Mouse (Mus musculus) ES-E14 (cell line): Measurements from ENCODE around the gene Mical2. TPM values are rescaled to one million over a fixed set of nuclear protein-coding genes. Genes with fewer than 3 reads are reported as not detected.

Experiments
- DNase-seq: peaks from one replicate; pipeline ENCODE4 v3.0.0-alpha.2; 2013; ENCODE audit warnings: low read depth, low spot score
- H3K27ac ChIP-seq: 2 replicates; pipeline ENCODE4 v1.5.1; 2012; ENCODE audit warnings: low read depth, mild to moderate bottlenecking, low read length, moderate library complexity, mixed read lengths; ENCODE audit not compliant: poor library complexity, insufficient read depth, severe bottlenecking
- H3K36me3 ChIP-seq: 2 replicates; pipeline ENCODE4 v1.6.1; 2012; ENCODE audit warnings: mild to moderate bottlenecking, low read length, moderate library complexity, mixed read lengths; ENCODE audit not compliant: control insufficient read depth, poor library complexity, insufficient read depth, severe bottlenecking
- H3K4me1 ChIP-seq, 2 experiments: fragments of 150-350 bp in 1 of 2; sonication (generic) in 1 of 2; 2 replicates each; pipeline ENCODE4 v1.6.1; 2012; ENCODE audit warnings: low read length in 2 of 2, mild to moderate bottlenecking in 1 of 2, mixed read lengths in 1 of 2; ENCODE audit not compliant: control insufficient read depth in 2 of 2, insufficient read depth in 2 of 2, poor library complexity in 1 of 2
- H3K4me3 ChIP-seq, 2 experiments: fragments of 150-350 bp in 1 of 2; sonication (generic) in 1 of 2; 2 replicates each; pipeline ENCODE4 v1.5.1; 2012; ENCODE audit warnings: low read length in 2 of 2, low read depth in 1 of 2, mild to moderate bottlenecking in 1 of 2, mixed read lengths in 1 of 2; ENCODE audit not compliant: insufficient read depth in 1 of 2, poor library complexity in 1 of 2, severe bottlenecking in 1 of 2
- H3K9ac ChIP-seq: 2 replicates; pipeline ENCODE4 v1.6.1; 2012; ENCODE audit warnings: low read depth, mild to moderate bottlenecking, low read length, mixed read lengths; ENCODE audit not compliant: poor library complexity, insufficient read depth, severe bottlenecking
- H3K9me3 ChIP-seq: fragments of 150-350 bp; sonication (generic); 2 replicates; pipeline ENCODE4 v1.6.1; 2012; ENCODE audit warnings: low read depth, mild to moderate bottlenecking, low read length; ENCODE audit not compliant: control insufficient read depth, insufficient read depth
- CHD2 ChIP-seq: IDR thresholded peaks from 2 replicates; pipeline ENCODE4 v1.6.1; 2014; ENCODE audit warnings: mild to moderate bottlenecking, low read depth, low read length, inconsistent platforms
- HCFC1 ChIP-seq: IDR thresholded peaks from 2 replicates; pipeline ENCODE4 v1.6.1; 2012; ENCODE audit warnings: low read length, inconsistent platforms, borderline replicate concordance; ENCODE audit not compliant: insufficient read depth
- MAFK ChIP-seq: IDR thresholded peaks from 2 replicates; pipeline ENCODE4 v1.6.1; 2014; ENCODE audit warnings: mild to moderate bottlenecking, low read depth, low read length, inconsistent platforms; ENCODE audit not compliant: insufficient read depth
- ZC3H11A ChIP-seq: IDR thresholded peaks from 2 replicates; pipeline ENCODE4 v1.6.1; 2012; ENCODE audit warnings: low read depth, mild to moderate bottlenecking, inconsistent platforms, low read length, borderline replicate concordance
- ZNF384 ChIP-seq: IDR thresholded peaks from 2 replicates; pipeline ENCODE4 v1.6.1; 2012; ENCODE audit warnings: low read depth, low read length, inconsistent platforms
- in situ Hi-C, 2 experiments: fragments of 600-800 bp; cut with MboI; formaldehyde crosslinking; loops; one replicate each; pipeline ENCODE4 v1.15.1; 2025; ENCODE audit warnings: low sequenced_read_pairs in 2 of 2, inconsistent platforms in 1 of 2; ENCODE audit not compliant: unreplicated experiment in 2 of 2
- total RNA-seq: library from RNA; depleted of rRNA; stranded (reverse); fragments of 300-350 nt; gene quantifications from 2 replicates; pipeline ENCODE4 v1.2.3, GENCODE M21; 2012

Mical2 gene
- total RNA-seq, 1 experiment: 9.9 TPM

GRCm38 (mm10) chr7:112288352-112289107 is 62.9 kb downstream of the Mical2 start:
- H3K27ac ChIP-seq: no peak overlapping the region

GRCm38 (mm10) chr7:112289514-112289913 is 63.9 kb downstream of the Mical2 start:
- no peaks in the 10 kb centered on the region for H3K36me3 ChIP-seq
- H3K4me1 ChIP-seq: no peaks in the 10 kb centered on the region
- TF ChIP-seq MAFK (no peak), ZNF384 (no peak), CHD2 (no peak), ZC3H11A (no peak), HCFC1 (no peak)
- DNase-seq: no peak
- no peak overlapping the region for H3K4me3 ChIP-seq
- H3K9me3 ChIP-seq: no peaks in the 10 kb centered on the region
- in situ Hi-C loops: no loop called here
- H3K9ac ChIP-seq: no peak overlapping the region
- H3K27ac ChIP-seq: no peak overlapping the region

More at GRCm38 (mm10) chr7:112288352-112289107, 62.9 kb downstream of the Mical2 start:
- no peaks in the 10 kb centered on the region for H3K9me3 ChIP-seq
- no peak overlapping the region for H3K4me3 ChIP-seq
- no peak for TF ChIP-seq HCFC1
- TF ChIP-seq ZC3H11A: no peak
- TF ChIP-seq MAFK: no peak
- TF ChIP-seq ZNF384: no peak
- no peak for TF ChIP-seq CHD2
- H3K36me3 ChIP-seq: no peaks in the 10 kb centered on the region
- no peak overlapping the region for H3K9ac ChIP-seq
- no peaks in the 10 kb centered on the region for H3K4me1 ChIP-seq
- DNase-seq: no peak
- in situ Hi-C loops: no loop called here

GRCm38 (mm10) chr7:112289990-112290389 is 64.3 kb downstream of the Mical2 start:
- in situ Hi-C loops: no loop called here
- no peak for TF ChIP-seq MAFK
- no peak for TF ChIP-seq ZC3H11A
- TF ChIP-seq ZNF384: no peak
- no peak for TF ChIP-seq CHD2
- TF ChIP-seq HCFC1: no peak
- no peak for DNase-seq
- no peak overlapping the region for H3K9ac ChIP-seq
- no peak overlapping the region for H3K27ac ChIP-seq
- H3K4me3 ChIP-seq: no peak overlapping the region
- no peaks in the 10 kb centered on the region for H3K4me1 ChIP-seq
- H3K36me3 ChIP-seq: no peaks in the 10 kb centered on the region
- no peaks in the 10 kb centered on the region for H3K9me3 ChIP-seq

DNA sequence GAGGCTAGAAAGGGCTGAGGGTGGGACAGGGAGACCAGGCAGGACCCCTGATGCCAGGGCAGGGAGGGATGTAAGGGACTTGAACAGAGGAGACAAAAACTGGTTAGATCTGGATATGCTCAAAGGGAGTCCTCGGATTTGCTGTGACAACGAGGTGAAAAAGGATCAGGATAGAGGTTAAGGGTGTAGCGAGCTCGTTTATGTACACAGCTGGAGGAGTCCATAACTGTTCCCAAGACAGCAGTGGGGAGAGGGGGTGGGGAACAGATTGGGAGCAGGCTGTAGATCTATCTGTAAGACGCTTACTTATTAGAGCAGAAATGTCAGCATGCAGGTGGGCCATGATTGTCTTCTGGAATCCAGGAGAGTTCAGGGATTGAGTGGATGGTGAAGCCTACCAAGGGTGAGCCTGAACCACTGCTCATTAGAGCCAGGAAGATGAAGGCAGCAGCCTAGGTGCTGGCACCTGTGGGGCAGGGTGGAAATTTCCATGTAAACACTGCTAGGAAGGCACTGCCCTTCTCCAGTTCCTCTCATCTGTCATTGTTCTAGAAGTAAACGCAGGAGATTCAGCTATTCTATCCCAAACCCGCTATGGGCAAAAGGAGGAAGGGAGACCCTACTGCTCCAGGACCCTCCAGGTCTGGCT is 67.9 kb downstream of the Mical2 start:
- in situ Hi-C loops: no loop called here
- no peak for DNase-seq
- no peak overlapping the region for H3K9ac ChIP-seq

More for the DNA sequence above, 67.9 kb downstream of the Mical2 start:
- Histone ChIP-seq H3K36me3 (no peaks in the 10 kb centered on the region), H3K9me3 (no peaks in the 10 kb centered on the region), H3K4me1 (no peaks in the 10 kb centered on the region), H3K27ac (no peak overlapping the region), H3K4me3 (no peak overlapping the region)
- TF ChIP-seq ZNF384: no peak
- TF ChIP-seq MAFK: no peak
- no peak for TF ChIP-seq CHD2
- TF ChIP-seq ZC3H11A: no peak
- no peak for TF ChIP-seq HCFC1
